Mouse (Mus musculus): ENCODE measurements around the gene Gnat2.

The Gnat2 gene

DNA sequence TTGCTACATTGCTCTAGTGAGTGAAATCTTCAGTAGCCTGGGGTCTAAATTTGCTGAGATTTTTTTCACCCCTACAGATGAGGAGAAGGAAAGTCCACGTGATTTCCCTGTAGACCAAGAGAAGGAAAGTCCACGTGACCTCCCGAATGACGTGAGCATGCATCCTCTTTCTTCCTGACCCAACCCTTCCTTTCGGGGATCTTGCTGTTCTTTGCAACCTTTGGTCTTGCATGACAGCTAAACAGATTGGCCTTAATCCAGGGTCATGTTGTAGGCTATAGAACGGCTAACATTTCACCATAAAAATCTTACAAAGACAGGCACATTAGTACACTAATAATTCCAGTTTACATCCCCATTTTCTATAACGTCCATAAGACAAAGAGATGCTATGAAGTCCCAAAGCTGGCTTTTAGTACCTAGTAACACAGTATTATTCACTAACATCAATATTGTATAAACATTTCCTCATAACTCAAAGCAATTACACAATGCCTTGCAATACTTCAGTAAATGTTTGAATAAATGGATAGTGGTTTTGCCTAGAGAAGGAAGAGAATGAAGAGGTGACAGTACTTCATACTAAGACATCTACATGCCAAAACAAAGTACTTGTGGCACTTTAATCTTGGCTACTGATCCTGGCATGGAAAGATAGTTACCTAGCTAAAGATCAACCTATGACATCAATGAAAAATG lies 21.2 kb downstream of the Gnat2 start:
- in situ Hi-C loops (cut with MboI, MseI), result no loop called here

DNA sequence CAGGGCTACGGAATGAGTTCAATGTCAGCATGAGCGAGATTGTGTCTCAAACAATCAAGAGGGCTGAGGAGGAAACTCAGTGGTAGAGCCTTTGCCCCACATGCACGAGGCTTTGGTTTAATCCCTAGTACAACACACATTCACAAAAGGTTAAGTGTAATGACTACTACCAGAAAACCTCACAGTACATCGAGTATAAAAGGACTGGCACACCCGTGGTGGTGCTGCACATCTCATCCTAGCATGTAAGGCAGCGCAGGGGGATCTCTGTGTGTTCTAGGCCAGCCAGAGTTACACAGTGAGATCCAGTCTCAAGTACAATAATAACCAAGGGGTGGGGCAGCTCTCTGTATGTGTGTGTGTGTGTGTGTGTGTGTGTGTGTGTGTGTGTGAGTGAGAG lies 24.9 kb downstream of the Gnat2 start:
- in situ Hi-C loops (cut with MboI, MseI), result no loop called here

DNA sequence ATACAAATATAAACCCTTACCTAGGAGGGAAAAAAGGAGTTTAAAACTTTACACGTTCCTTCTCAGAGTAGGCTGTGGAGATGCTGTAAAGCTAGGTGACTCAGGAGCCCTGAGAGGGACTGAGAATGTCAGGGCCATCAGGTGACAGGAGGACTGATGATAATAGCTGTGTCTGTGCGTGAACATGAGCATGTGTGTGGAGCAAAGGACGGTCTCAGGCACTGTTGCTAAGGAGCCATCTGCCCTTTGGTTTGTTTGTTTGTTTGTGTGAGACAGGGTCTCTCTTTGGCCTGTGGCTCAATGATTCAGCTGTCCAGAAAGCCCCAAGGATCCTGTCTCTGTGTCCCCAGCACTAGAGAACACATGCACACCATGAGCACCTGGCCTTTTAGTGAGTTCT lies 28.5 kb downstream of the Gnat2 start:
- in situ Hi-C loops (cut with MboI, MseI), result no loop called here

DNA sequence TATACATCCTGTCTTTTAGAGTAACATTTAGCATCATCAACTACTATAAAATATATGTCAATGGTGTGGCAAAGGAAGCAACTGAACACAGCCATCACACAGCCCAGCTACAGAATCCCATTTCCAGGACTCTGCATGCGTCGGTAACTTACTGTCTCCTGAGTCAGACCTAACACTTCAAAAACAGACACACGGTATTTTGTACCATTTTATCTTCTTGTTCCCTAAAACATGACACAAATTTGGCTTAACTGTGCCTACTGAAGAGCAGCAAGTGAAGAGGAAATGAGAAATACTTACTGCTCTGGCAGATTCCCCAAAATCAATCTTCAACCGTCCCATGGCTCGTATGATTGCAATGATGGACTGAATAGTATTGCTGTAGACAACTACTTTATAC lies 30.7 kb downstream of the Gnat2 start:
- in situ Hi-C loops (cut with MboI, MseI), result no loop called here

DNA sequence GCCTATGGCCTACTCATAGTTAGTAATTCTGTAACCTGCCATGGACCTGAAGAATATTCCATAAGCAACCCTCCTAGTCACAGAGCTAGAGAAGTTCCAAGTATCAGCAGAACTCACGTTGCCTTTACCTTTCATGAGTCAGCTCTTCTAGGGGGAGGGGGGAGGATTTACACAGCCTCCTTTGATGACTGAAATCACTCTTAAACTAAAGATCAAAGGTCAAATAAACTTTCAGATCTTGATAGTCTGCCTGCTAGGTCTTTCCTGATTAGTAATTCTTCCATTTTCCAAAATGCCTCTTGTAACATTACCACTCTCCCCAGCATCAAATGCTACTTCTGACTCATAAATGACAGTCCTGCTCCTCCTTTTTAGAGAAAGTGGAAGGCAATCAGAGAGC lies 31.5 kb downstream of the Gnat2 start:
- in situ Hi-C loops (cut with MboI, MseI), result no loop called here

DNA sequence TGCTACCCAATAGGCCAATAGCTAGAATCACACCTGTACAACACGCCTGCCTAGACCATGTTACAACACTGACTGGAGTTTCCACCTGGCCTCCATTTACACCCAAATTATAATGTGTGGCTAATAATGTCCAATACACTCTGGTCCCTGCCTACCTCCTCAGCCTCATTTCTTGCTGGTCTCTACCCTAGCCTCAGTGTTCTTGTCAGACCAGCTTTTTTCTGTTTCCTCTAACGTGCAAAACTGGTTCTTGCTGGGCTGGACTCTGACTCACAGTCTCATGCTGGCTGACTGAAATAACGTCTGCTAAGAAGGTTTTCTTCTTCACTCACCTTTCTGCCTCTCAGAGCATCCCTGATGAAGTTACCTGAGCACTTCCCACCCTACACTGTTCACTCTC lies 33.7 kb downstream of the Gnat2 start:
- in situ Hi-C loops (cut with MboI, MseI), result no loop called here

DNA sequence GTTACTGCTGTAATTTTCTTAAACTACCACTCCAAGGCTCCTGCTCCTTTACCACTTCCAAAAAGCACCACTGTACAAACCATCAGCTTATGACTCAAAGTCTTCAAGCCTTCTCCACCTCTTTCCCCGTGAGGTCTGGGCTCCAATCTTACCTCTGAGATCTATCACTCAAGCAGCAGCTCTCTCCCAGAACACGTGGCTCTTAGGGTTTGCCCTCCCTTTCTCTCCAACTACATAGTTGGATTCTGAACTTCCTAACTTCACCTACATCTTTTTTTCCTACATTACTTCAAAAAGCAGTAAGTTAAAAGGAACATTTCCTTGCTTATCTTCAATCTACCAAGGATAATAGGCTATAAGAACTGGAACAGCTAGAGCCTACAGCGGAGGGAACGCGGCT lies 35.9 kb downstream of the Gnat2 start:
- in situ Hi-C loops (cut with MboI, MseI), result no loop called here

DNA sequence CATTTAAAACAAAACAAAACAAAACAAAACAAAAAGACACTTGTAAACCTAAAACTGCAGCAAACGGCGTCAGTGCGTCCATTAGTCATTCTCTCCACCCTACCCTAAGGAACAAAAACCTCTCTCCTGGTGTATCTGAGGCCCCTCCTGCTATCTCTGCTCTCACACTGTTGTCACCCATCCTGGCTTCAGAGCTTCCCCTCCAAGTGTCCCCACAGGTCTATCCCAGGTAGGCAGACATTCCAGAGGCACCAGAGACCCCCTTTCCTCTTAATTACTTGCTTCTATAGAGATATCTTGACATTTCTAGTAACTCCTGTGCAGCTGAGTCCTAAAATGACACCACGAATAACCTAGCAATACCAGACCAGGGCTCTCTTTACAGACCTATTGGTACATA lies 36.8 kb downstream of the Gnat2 start:
- in situ Hi-C loops (cut with MboI, MseI), result no loop called here

DNA sequence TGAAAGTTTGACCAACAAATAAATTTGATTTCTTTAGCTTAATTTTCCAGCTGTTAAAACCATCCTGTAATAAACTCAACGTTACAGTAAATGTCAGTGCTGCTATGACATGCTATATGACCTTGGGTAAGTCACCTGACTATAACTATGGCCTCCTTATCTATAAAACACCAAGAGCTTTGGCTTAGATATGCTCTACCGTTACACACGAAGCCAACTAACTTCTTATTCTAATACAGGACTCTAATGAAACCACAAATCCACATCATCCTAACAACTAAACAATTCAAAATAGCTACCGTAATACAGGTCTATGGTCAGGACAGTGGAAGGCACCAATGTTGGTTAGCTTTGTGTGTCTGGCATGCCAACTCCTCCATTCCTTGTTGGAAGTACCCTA lies 37.2 kb downstream of the Gnat2 start:
- in situ Hi-C loops (cut with MboI, MseI), result no loop called here

DNA sequence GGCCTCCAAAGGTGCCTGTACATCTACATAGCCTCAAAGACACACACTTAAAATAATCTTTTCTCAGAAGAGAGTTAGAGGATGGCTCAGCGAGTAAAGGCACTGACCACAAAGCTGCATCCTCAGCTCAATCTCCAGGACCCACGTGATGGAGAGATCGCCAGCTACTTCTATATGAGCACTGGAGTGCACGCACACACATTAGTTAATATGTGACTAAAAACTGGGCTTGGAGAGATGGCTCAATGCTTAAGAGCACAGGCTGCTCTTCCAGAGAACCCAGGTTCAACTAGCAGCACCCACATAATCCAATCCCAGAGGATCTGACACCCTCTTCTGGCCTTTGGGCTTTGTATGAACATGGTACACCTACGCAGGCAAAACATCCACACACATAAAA lies 38.6 kb downstream of the Gnat2 start:
- in situ Hi-C loops (cut with MboI, MseI), result no loop called here

DNA sequence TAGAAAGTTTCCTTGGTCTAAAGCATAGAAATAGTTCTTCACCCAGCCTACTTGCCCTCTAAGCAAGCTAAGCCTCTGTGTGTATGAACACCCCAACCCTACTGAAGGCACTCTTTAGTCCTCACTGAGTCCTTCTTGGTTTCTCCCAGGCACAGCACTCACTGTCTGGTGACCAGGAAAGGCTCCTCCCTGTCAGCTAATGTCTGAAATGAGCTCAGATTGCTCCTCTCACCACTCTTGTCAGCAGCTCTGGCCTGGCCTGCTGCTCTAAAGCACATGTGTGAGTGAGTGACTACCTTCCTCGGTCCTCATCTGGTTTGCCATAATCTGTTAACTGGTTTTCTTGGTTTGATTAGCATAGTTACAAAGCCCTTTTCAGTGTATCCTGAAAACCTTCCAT lies 39.2 kb downstream of the Gnat2 start:
- in situ Hi-C loops (cut with MboI, MseI), result no loop called here

DNA sequence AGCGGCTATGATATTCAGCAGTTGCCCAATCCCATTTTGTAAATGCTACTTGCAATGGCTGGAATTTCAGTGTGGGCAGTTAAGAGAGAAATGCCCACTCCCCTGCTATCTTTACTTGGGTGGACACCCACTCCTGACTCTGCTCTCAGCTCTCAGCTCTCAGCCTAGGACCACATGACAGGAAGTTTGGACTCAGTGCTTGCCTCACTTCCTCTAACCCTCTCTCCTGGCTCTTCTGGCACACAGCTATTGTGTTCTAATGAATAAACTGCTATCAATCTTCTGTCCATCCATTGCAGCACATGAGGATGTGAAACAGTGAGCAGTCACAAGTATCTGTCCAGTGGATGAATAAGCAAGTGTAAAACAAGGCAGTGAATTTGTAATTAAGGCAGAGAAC lies 39.9 kb downstream of the Gnat2 start:
- in situ Hi-C loops (cut with MboI, MseI), result no loop called here

DNA sequence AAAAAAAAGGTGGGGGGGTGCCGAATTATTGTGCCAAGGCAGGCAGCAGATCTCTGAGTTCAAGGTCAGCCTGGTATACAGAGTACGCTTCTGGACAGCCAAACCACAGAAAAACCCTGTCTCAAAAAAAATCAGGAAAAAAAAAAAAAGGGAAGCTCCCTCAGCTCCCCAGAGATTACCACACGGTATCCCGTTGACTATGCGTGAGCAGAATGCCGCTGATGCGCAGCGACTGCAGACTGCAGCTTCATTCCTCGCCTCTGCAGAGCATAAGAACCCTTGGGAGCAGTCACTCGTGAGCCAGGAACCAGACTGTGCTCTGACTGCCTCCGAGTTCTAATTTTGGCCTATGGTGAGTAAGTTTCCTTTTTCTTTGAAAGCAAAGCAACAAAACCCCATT lies 42.1 kb downstream of the Gnat2 start:
- in situ Hi-C loops (cut with MboI, MseI), result no loop called here

DNA sequence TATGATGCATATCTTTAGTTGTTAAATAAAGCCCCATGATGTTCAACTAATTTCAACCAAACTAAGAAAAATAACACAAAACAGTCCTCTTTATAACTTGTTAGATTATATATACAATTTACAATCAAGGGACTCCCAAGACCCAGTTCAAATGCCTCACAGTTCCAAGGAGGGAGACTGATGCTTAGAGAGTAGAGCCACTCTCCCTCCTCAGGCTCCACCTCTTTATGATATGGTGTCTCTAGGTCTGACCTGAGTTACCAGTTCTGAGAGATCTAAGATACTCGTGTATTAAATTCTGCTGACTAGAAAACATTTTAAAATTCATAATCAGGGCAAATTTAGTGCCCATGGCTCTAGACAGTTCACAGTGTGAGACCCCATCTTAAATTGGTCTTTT lies 46.5 kb downstream of the Gnat2 start:
- in situ Hi-C loops (cut with MboI, MseI), result no loop called here

DNA sequence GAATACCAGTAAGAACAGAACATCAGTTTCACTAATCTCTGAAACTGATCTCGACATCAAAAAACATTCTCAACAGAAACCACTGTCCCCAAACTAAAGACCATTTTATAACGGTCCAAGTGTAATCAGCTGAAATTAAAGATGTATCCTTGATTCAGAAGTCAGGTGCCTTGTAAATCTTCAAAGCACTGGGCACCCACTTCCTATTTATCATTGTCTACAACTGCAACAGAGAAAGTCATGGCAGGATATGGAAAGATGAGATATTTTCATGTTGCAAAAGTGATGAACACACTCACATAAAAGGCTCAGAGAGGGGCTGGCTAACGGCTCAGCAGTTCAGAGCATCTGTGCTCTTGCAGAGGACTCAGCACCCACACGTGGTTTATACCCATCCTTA lies 48.2 kb downstream of the Gnat2 start:
- in situ Hi-C loops (cut with MboI, MseI), result no loop called here

DNA sequence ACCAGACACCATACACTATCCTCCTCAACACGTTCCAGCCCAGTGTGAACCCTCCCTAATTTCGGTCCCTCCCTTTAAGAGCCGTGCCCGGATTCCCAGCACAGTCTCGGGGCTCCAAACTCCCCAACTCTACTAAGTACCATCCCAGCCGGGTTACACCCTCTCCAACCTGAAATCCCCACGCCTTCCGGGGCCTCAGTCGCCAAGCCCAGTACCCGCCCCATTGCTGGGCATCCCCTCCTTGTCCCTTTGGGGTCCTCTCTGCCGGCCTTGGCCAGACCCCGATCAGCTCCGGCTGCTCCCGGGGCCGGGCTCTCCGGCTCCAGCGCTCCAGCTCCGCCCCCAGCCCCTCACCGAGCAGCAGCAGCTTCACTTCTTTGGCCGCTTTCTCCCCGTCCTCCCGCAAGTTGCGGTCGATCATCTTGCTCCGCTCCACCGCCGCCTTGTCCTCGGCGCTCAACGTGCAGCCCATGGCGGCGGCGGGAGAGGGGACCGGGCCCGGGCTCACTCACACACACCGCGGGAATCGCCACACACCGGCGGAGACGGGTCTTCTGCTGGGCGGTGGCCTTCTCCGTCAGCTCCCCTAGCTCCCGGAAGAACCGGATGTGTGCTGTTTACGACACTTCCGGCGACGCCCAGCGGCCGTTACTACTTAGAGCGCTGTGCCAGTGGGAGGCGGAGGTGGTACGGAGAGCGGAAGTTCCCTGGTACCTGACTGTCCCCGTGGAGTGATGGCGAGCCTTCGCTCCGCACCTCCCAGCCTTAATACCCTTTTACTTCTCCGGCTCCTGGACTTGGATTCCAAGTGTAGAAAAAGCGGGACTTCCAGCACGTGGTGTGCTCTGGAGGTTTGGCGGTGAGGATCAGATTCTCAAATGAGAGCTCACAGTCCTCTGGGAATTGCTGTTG lies 53.2 kb downstream of the Gnat2 start, which contains the start of gene Gnai3:
Gene Gnai3, minus strand, starts transcription at position 613 of the 912 bp plus-strand sequence.
- in situ Hi-C loops (cut with MboI, MseI), result no loop called here

DNA sequence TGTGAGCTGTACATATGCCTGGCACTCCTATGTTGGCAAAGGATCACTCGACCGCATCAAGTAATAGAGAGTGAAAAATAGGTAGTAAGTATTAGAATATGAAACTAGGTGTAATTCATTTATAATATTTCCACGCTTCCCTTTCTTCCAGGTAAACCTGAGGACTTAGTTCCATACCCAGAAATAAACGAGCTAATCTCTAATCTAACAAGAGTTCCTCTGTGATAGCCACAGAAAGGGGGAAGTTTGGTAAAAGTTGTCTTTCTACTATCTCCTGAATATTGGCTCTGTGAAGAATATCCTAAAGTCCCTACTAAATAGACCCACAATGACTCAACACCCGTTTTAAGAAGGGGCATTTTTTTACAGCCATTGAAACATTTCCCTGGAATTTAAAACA lies 54.1 kb downstream of the Gnat2 start:
- in situ Hi-C loops (cut with MboI, MseI), result no loop called here

DNA sequence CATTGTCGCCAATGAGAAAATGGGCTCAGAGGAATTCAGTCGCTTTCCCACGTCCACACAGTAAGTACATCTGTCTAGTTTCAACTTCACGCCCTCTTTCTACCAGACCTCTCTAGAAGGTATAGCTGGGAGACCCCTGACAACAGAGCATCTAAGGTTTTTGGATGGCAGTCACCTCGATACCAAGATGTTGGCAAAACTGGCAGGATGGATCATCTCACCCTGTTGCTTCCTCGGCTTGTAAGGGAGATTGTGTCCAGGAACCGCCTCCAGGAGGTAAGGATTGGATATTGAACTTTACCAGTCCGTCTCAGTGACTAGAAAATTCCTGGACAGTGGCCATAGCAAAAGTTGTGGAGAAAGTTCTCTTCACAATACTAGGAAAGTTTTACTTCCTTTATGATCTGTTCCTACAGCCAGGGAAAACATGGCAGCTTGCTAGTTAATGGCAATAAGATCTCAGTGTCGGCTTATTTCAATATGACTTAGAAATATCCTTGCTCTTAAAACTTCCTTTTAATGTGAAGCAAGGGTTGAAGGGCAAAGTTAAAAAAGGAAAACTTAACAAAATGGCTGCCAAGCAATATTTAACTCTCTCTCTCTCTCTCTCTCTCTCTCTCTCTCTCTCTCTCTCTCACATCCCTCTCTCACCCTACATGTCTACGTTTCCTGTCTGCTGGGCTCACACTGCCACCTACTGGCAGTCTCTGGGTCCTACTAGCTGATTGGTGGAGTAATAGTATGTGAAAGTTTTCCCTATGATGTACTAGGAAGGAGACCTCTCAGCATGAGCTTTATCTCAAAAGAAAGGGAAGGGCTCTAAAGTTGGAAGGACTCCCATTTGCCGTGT lies 55.0 kb downstream of the Gnat2 start:
- in situ Hi-C loops (cut with MboI, MseI), result no loop called here
